Mouse (Mus musculus) kidney, adult 18-20 months (tissue): ENCODE data around the gene Tpst2.

Experiments
- DNase-seq: peaks from one replicate; pipeline ENCODE4 v3.0.0; 2021

The Tpst2 gene

DNA sequence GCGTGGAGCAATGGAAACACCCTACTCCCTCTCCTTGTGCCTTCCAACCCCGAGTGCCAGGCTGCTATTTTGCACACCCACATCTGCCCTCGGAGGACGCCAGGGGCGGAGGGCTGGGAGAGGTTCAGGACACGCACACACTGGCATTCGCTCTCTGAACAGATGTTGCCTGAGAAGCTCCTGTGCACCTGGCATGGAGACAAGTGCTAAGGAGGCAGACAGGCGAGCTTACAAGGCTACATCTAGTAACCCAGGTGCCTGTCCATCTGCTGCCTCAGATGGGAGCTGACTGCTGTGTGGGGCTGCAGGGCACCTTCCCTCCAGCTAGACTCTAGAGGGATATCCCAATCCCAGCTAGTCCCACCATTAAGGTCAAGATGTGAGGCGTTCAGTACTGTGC, 20.0 kb upstream of the Tpst2 start:
- no peak for DNase-seq

DNA sequence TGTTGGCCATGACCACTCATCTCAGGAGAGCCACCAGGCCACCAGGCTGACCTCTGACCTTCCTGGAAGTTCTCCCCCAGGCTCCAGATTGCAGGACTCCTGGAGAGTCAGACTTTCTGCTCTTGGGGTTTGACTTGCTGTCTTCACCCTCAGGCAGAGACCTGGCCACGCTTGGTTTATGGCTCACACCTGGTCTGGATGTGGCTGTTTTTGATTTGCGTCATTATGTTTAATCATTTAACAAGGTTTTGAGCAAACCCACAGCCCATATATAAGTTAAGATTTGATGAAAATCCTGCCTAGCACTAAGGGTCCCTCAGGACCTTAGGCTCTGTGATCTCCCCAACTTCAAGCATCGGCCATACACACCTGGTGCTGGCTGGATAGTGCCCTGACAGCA, 18.6 kb upstream of the Tpst2 start:
- DNase-seq = no peak

DNA sequence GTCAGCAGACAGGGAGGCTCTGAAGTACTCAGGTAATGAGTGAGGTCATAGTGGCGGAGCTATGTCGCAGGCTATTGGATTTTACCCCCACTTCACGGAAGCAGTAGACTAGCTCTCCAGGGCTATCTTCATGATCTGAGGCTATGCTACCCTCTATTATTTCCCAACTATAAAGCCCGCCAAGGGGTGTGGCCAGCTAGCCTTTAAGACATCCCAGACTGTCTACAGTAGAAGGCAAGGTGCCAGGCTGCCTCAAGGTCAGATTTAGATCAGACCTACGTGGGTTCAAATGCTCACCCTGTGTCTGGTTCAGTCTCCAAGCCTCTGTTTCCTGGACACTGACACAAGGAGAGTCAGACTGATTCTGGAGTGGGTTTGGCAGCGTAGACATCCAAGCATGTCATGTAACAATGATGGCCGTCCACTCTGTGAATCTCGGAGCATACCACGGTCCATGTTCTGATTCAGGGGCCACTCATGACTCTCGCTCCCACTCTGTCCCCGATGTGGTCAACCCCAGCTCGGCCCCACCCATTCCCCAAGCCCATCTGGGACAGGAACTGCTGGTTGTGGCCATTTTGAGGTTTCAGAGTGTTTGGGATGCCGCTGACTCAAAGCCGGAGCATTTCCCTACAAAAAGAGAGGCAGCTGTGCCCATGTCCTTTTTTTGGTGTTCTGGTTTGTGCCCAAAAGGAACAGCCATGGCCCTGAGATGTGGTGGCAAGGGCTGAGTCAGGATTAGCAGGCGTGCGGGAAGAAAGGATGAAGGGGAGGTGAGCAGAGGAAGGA, 16.4 kb upstream of the Tpst2 start:
- DNase-seq = no peak

DNA sequence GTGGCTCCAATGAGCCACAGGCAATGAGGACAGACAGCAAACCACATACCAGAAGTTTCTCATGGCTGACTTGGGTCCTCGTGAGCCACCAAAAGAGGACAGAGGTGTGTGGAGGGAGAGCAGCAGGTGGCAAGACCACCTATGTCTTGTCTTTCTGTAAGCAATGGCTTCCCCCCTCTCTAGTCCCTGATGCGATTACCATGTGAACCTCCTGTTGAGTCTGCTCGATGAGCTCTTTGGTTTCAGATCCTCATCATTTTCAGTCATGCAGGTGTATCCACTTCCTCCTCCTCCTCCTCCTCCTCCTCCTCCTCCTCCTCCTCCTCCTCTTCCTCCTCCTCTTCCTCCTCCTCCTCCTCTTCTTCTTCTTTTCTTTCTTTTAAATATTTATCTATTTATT, 15.7 kb upstream of the Tpst2 start:
- no peak for DNase-seq

DNA sequence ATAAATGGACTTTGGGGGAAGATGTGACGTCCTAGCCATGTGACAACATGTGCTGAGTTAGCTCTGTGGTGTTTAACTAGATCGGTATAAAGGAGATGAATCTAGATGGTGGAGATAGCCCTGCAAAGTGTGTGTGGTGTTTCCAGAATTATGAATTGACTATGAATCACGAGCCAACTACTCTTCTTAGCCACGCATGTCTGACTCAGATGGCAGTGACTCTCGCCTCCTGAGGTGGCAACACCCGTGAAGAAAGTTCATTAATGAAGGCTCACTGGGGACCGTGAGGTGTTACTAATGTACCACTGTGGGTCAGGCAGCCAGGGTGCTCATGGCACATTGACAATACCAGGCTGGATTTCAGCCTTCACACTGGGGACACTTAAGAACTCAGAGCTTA, 12.4 kb upstream of the Tpst2 start:
- no peak for DNase-seq

DNA sequence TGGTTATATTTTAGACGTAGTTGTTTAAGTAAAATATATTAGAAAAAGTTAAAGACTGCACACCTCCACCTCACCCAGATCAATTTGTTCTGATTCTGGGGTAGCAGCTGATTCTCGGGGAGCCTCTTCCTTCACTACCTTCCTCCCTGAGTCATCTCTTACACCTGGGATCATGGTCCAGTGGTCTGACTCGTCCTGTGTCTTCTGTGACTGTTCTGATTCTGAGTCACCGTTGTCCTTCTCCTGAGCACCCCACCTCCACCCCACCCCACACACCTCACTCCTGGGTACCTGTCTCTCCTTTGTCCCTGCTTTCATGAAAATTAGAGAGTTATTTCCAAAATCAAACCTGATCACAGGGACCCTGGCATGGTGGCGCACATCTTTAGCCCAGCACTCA, 11.4 kb upstream of the Tpst2 start:
- DNase-seq = no peak

DNA sequence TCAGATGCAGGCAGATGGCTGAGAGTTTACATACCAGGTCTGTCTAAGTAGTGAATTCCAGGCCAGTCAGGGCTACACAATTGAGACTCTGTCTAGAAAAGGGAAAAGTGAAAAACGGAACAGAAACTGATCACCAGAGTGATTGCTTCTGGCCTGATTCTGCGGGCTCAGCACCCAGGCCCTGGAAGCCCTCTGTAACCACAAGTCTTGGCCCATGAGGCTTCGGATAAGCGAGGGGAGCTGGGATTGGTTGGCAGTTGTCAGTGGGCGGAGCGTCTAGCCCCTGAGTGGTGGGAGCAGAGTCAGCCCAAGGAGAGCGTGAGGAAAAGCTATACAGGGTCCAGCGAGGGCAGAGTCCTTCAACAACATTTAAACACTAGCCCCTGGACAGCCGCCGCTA, 11.0 kb upstream of the Tpst2 start:
- no peak for DNase-seq

DNA sequence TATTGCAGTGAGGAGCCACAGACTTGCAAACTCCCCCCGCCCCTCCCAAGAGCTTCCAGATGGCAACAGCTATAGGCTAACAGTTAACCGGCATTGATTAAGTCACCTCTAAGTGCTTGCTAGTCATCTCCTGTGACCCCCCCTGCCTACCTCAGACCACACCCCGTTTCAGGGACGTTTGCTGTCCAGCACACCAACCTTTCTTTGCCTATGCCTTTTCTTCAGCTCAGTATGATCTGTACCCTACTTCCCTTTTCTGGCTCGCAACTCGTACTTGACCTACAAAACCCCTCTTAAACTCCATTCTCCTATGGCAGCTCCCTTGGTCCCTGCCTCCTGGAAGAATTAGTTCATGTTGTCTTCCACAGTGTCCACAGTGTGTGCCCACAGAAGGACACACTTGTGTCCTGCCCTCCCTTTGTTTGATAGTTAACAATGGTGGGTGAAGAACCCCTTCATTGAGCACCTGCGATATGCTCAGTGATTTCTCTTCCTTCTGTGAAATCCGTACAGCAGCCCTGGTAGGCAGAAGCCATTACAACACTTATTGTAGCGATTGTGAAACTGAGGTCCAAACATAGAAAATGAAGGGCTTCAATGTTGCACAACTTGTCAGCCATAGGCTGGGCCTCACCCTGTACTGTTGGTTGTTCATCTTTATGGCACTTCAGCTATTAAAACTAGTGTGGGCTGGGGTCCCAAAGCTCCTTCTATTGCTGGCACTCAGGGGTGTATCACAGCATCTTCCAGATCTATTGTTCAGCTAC, 10.3 kb upstream of the Tpst2 start:
- no peak for DNase-seq

DNA sequence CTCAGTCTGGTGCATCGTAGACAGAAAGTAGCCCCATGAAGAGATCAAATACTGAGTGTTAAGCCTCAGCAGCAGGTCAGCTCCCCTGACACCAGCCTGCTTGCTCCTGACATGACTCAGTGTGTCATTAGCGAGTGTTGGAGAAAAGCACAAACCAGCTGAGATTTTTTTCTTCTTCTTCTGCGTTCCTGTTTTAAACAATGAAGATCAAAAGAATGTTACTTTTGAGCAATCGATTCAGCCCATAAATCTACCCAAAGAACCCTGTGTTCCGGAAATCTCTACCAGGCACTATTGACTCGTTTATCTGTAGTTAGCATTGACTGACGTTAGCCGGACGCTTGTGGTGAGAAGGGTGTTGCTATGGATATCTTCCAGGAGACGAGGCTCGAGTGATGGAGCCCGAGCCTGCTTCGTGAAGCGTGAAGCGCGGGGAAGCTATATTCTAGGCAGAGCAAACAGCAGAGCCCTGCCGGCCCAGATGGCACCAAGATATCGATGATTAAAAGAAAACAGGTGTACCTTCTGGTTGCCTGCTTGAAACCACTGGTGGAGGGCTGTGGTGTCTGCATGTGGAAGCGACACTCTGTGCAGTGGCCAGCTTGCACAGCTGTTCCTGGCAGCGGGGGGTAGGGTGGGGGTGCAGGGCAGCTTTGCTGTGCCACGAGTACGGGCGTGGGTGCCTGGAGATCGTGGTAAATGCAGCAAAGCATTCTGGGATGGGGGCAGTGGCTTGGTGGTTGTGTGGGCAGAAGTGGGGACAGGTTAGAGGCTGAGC, 5.5 kb upstream of the Tpst2 start:
- DNase-seq = no peak

DNA sequence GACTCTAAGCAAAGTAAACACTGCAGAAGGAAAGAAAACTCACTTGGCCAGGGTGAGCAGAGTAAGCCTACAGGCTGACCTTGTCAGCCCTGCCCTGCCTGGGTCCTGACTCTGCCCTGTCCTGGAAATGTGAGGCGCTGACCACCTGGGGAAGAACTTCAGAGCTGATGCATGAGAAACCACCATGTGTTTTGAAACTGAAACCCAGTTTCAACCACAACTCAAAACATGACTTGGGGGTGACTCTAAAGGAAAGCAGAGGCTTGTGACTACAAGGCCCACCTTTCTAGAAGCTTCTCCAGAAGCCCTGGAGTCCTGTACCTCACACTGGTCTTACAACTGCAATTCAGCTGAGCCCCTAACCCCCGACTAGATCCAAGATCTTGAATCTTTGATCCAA, 3.6 kb upstream of the Tpst2 start:
- DNase-seq = no peak

DNA sequence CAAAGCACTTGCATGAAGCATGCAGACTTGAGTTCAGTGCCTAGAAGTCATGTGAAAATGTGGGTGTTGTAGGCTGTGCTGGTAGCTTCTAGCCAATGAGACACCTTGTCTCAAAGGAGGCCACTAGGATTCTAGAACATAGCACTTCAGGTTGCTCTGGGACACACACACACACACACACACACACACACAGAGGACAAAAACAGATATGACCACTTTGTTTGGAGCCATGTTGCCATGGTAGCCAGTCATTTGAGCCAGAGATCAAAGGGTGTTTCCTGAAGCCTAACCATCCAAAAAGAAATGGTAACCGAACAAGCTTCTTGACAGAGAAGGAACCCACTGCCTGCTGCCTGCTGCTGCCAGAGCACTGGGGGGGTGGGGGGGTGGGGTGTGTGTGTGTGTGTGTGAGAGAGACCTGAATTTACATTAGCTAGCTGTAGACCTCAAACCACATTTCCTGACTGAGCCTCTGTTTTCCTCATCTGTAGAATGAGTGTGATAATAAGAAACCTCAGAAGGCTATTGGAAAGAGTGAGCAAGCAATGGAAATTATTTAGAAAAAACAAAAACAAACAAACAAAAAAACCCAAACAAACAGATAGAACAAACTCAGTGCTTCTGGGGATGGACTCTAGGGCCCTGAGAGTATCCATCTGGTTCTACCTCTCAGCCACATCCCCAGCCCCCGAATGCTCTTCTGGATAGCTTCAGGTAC, 2.6 kb upstream of the Tpst2 start:
- no peak for DNase-seq

DNA sequence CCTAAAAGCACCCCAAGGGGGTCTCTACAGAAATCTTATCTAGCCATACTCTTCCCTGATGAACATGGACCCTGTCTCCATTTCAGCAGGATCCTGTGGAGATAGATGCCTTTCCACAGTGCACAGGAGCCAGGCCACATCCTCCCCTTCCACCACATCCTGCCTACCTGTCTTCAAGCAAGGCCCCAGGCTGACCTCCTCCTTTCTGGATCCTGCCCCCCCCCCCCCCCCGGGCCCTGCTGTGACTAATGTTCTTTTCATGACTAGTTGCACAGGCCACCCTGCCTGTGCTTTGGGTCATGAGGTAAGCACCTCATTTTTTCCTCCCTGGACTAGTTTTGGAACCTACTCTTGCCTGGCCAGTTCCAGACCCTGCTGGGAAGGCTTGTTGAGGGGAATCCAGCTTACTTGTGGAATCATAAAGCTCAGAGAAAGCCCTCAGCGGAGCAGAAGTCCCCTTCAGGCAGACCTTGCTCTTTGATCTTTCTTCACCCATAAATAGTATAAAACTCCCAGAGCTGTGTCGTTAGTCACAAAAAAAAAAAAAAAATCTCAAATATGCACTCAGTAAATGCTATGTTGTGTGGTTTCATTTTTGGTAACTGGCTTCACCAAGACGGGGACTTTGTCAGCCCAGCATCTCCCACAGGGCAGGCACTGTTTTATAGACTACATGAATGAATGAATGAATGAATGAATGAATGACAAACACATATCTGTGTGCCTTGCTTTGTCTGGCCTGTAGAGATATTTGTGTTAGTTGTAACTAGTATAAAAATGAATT, 1.3 kb upstream of the Tpst2 start:
- no peak for DNase-seq

DNA sequence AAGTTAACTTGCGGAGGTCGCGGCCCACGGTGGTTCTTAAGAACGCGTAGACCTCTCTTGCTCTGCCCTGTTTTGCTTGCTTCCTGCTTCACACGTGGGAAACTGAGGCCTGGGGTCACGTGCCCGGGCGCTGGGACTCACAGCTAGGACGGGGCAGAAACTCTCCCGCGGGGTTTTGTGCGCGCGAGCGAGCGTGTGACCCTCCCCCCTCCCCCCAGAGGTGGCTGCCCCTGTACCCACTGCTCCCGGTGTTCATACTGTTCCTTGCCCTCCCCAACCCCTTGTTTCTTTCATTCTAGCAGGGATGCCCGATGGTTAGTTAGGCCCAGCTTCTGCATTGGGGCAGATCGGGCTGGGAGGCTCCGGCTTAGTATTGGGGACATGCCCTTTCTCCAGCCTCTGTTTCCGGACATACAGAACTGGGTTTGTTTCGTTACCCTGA, 437 bp downstream of the Tpst2 start:
- DNase-seq = no peak

DNA sequence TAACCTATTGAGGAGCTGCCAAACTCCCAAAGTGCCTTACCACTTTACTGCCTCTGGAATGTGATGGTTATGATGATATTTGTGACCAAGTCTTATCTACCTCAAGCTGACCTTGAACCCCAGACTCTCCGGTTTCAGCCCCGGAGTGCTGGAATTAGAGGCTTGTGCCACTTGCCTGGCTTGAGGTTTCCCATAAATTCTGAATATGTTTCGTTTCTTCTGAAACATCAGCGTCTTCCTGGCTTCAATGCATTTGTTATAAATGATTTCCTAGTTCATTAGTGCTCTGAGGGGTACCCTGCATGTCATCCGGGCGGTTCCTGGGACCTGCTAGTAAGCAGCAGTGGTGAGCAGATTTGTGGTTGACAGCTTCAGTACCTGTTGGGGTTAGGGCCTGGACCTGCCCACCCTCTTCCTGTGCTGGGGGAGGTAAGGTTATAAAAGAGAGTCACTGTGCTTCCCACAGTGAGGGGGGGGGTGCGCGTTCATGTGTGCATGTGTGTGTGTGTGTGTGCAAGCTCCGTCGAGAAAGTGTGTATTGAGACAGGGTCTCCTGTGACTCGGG, 1.5 kb downstream of the Tpst2 start:
- no peak for DNase-seq

DNA sequence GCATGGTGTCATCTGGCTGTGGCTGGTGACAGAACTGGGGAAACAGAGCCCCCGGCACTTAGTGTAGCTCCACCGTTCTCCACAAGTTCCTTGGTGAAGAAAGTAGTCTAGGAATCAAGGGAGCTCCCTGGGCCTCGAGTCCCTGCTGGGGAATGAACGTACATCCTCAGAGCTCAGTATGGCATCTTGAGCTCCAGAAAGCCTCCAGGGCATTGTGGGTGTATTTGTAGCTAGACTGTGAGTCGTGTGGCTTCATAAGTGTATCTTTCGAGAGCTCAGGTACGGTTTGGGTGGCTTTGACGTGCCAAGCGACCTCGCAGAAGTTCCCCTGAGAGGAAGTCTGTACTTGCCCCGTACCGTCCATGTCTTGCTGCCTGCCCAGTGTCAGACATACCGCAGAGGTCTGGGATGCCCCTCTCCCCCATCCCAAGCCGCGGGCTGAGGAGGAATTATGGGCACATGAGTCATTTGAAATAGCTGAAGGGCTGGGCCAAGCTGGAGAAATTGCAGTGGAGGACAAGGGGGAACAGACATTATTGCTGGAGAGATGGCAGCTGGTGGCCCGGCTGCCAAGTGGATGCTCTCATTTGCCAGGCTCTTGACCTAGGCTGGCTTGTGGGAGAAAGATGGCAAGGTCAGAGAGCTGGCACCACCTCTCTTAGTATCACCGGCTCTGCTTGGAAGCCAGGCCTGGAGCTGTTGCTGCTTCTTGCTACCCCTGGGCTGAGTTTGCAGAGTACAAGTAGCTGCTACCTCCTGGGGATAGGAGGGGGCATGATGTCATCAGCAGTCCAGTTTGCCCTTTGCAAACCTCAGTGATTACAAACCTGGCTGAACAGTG, 2.9 kb downstream of the Tpst2 start:
- no peak for DNase-seq

DNA sequence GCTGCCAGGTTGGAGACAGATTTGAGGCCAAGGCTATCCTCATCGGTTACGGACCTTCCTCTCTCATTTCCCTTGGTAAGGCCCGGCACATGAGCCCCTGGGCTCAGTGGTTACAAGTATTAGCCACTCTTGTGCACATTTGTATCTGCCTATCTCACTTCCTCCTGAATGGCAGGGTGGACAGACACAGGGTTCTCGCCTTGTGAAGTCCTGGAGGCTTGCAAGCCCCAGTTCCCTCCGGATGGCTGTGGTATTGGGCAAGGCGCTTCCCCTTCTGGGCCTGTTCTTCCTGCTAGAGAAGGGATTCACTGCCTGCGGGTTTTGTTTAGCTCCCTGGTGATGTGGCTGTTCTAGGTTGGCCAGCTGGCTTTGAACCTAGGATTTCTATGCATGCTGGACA, 3.7 kb downstream of the Tpst2 start:
- no peak for DNase-seq

DNA sequence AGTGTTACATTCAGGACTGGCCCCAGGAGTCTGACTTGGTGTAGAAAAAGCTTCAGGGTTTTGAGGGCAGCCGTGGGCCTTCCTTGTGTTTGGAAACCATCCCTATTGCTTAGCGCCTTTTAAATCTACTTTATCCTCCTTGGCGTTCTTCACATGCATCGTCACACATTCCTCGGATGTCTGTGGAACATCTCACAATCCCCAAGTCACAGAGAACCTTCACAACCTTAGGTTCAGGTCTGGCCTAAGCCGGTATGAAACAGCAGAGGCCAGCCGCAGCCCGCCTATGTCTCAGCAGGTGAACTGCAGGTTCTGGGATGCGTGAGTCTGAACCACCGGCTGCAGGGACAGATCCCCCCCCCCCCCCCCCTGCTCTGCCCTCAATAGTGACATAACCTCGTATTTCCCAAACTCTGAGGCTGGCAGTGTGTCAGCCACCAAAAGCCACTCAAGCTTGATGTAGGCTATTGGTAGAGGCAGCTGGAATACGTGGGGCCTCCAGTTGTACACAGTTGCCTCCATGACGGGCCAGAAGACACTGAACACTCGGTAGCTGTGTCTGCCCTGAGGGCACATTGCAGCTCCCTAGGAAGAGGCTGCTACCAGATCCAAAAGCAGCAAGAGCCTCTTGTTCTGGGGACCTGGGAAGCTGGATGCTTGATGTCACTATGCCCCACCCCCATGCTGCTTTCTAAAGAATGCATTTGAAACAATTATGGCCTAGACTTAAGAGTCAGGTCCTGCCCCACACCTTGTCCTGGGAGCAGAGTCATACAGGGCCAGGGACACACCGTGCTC, 4.6 kb downstream of the Tpst2 start:
- no peak for DNase-seq

DNA sequence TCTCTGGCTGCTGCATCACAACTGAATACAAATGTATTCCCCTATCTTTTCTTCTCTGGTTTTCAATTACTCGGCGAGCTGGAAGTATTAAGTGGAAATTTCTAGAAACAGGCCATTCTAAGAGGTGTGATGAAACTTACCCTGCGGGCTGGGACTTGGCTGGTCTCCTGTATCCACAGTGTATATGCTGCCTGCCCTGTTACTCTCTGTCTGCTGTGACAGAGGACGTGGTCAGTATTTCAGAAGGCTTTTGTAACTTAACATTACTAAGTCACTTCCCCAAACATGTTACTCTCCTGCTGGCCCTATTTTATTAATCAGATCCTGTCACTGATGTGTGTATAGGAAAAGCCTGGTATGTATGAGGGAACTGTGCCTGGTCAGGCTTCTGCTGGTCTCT, 5.2 kb downstream of the Tpst2 start:
- no peak for DNase-seq

DNA sequence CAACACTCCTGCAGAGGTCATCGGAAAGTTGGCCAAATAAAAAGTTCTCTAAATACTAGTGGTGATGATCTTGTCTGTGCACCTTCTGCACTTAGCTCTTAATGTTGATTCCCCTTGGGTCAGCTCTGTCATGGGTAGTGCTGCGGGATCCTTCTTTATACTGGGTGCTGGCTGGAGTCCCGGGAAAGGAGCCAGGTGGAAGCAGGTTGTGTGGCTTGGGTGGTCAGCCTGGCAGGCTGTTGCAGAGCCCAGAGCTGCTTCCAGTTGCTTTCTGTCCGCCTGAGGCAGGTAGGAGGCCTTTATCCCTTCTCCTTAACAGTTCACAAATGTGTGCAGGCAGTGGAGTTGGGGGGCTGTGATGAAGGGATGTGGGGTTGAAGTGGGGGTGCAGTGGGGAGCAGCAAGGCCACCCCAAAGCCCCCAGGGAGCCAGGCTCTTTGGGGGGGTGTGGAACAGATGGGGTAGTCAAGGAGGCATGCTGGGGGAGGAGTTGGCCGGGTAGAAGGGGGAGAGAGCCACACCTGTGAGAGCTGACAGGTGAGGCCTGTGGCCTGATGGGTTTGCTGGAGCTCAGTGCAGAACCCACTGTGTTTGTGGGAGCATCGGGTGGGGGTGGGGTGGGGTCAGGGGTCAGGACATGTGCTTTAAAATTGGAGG, 5.8 kb downstream of the Tpst2 start:
- no peak for DNase-seq
